Mouse (Mus musculus): ENCODE results near the gene Leprot.

DNA sequence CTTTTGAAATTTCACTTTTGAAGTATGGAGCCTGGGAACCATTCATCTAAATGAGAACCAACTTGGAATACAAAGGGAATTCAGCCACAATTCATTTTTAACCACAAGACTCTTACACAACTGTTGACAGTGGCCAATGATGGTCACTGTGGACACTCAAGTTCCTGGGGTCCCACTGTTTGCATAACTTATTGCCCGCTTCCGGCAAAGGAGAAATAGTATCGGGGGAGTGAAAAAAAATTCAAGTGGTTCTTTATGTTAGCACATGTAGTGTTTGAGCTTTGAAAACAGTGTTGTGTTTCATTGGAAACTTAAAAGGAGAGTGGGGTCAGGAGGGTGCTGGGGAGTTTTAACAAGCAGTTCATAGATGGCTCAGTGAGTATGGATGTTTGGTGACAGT is 60.4 kb downstream of the Leprot start:
- TF ChIP-seq CTCF (IDR thresholded peaks at IDR 0.05; ENCODE audit: extremely low read depth, insufficient read depth, low read length) (no peak), POLR2A (IDR thresholded peaks at IDR 0.05; ENCODE audit: extremely low read depth, insufficient read depth, low read length) (no peak)
